Mouse (Mus musculus) neutrophil, adult 65 days (primary cell): ENCODE measurements around the gene Gm14190. TPM values are rescaled to one million over a fixed set of nuclear protein-coding genes. Genes with fewer than 3 reads are reported as not detected.

Source experiments
- total RNA-seq: library from RNA; stranded (reverse); gene quantifications from 2 replicates; pipeline ENCODE4 v1.2.4, GENCODE M21; 2023

Gm14190 gene
- not detected in 2 replicates for total RNA-seq

GRCm38 (mm10) chr11:99690463-99690862 lies at the start of gene Gm14190:
Gene Gm14190 (minus strand): TSS chr11:99690740.

GRCm38 (mm10) chr11:99734190-99734589 lies 43.6 kb upstream of the Gm14190 start, which contains the start of gene Gm14180:
Gene Gm14180 (minus strand): TSS chr11:99734290.

GRCm38 (mm10) chr11:99665860-99666259 lies 24.7 kb downstream of the Gm14190 start, which contains the start of gene Krtap4-6:
Gene Krtap4-6 (minus strand): TSS chr11:99665960.

GRCm38 (mm10) chr11:99658467-99659010 lies 32.0 kb downstream of the Gm14190 start, which contains the start of gene Gm11563:
Gene Gm11563 (minus strand): TSS chr11:99658960.

GRCm38 (mm10) chr11:99650136-99650535 lies 40.4 kb downstream of the Gm14190 start, which contains the start of gene Gm11555:
Gene Gm11555 (minus strand): TSS chr11:99650236.

GRCm38 (mm10) chr11:99643635-99644139 lies 46.9 kb downstream of the Gm14190 start, which contains the start of gene Krtap4-7:
Gene Krtap4-7 (minus strand): TSS chr11:99644089.

Other genes starting within 250 kb of the Gm14190 start
- gene Krt23, start 197.6 kb downstream of the Gm14190 start, total RNA-seq = not detected in 2 replicates
- not detected in 2 replicates for gene Krt39, start 169.4 kb downstream of the Gm14190 start, total RNA-seq
- gene Krt40, start 147.6 kb downstream of the Gm14190 start, total RNA-seq = not detected in 2 replicates
- gene Krtap3-3, start 139.9 kb downstream of the Gm14190 start, total RNA-seq = not detected in 2 replicates
- gene Krtap3-2, start 133.9 kb downstream of the Gm14190 start, total RNA-seq = not detected in 2 replicates
- gene Gm11939, start 131.3 kb downstream of the Gm14190 start, total RNA-seq = not detected in 2 replicates
- not detected in 2 replicates for gene Krtap3-1, start 124.1 kb downstream of the Gm14190 start, total RNA-seq
- not detected in 2 replicates for gene Krtap1-5, start 109.7 kb downstream of the Gm14190 start, total RNA-seq
- gene Krtap1-4, start 107.1 kb downstream of the Gm14190 start, total RNA-seq = not detected in 2 replicates
- not detected in 2 replicates for gene Krtap1-3, start 99.4 kb downstream of the Gm14190 start, total RNA-seq
- not detected in 2 replicates for gene Krtap9-3, start 92.6 kb downstream of the Gm14190 start, total RNA-seq
- gene Gm11938, start 87.4 kb downstream of the Gm14190 start, total RNA-seq = not detected in 2 replicates
- not detected in 2 replicates for gene Gm11937, start 80.6 kb downstream of the Gm14190 start, total RNA-seq
- gene Krtap2-4, start 75.9 kb downstream of the Gm14190 start, total RNA-seq = not detected in 2 replicates
- gene Gm11562, start 70.3 kb downstream of the Gm14190 start, total RNA-seq = not detected in 2 replicates
- gene Krtap4-1, start 62.5 kb downstream of the Gm14190 start, total RNA-seq = not detected in 2 replicates
- not detected in 2 replicates for gene Krtap4-2, start 55.7 kb downstream of the Gm14190 start, total RNA-seq
- gene Krtap4-7, start 46.7 kb downstream of the Gm14190 start, total RNA-seq = not detected in 2 replicates
- not detected in 2 replicates for gene Gm11555, start 40.5 kb downstream of the Gm14190 start, total RNA-seq
- not detected in 2 replicates for gene Gm11563, start 31.8 kb downstream of the Gm14190 start, total RNA-seq
- gene Krtap4-6, start 24.8 kb downstream of the Gm14190 start, total RNA-seq = not detected in 2 replicates
- gene Gm14180, start 43.5 kb upstream of the Gm14190 start, total RNA-seq = not detected in 2 replicates
- not detected in 2 replicates for gene Gm11595, start 82.2 kb upstream of the Gm14190 start, total RNA-seq
- gene Krtap4-8, start 90.0 kb upstream of the Gm14190 start, total RNA-seq = not detected in 2 replicates
- gene Krtap4-9, start 94.5 kb upstream of the Gm14190 start, total RNA-seq = not detected in 2 replicates
- not detected in 2 replicates for gene Gm11596, start 102.7 kb upstream of the Gm14190 start, total RNA-seq
- gene Gm11569, start 108.2 kb upstream of the Gm14190 start, total RNA-seq = not detected in 2 replicates
- gene Gm11554, start 113.7 kb upstream of the Gm14190 start, total RNA-seq = not detected in 2 replicates
- gene Krtap4-13, start 119.2 kb upstream of the Gm14190 start, total RNA-seq = not detected in 2 replicates
- gene Gm11564, start 124.9 kb upstream of the Gm14190 start, total RNA-seq = not detected in 2 replicates
- gene 2300003K06Rik, start 147.3 kb upstream of the Gm14190 start, total RNA-seq = not detected in 2 replicates
- not detected in 2 replicates for gene Krtap4-16, start 160.9 kb upstream of the Gm14190 start, total RNA-seq
- not detected in 2 replicates for gene Gm11568, start 167.2 kb upstream of the Gm14190 start, total RNA-seq
- not detected in 2 replicates for gene Gm11559, start 173.7 kb upstream of the Gm14190 start, total RNA-seq
- gene Krtap9-1, start 182.6 kb upstream of the Gm14190 start, total RNA-seq = not detected in 2 replicates
- gene Gm11567, start 188.4 kb upstream of the Gm14190 start, total RNA-seq = not detected in 2 replicates
- not detected in 2 replicates for gene Krtap31-1, start 217.2 kb upstream of the Gm14190 start, total RNA-seq
- gene Gm11565, start 224.0 kb upstream of the Gm14190 start, total RNA-seq = not detected in 2 replicates
- not detected in 2 replicates for gene Krtap31-2, start 245.6 kb upstream of the Gm14190 start, total RNA-seq